Mouse (Mus musculus) kidney, embryonic 16.5 days (tissue): Measurements from ENCODE around the gene Gm5142. TPM values are rescaled to one million over a fixed set of nuclear protein-coding genes. Genes with fewer than 3 reads are reported as not detected.

Experiments used
- ATAC-seq: fragments of 200-750 bp; cut with Nextera tagmentation; 2 replicates; pipeline ENCODE4 v1.8.0; 2017; ENCODE audit warnings: moderate TSS enrichment; ENCODE audit not compliant: low FRiP score, low TSS enrichment
- H3K27ac ChIP-seq: fragments of 300-500 bp; sonication (generic); 2 replicates; pipeline ENCODE4 v1.5.1; 2014; ENCODE audit warnings: low read length
- H3K27me3 ChIP-seq: fragments of 300-500 bp; sonication (generic); 2 replicates; pipeline ENCODE4 v1.6.1; 2014; ENCODE audit warnings: low read length, control low read depth, mixed read lengths; ENCODE audit not compliant: insufficient read depth
- H3K36me3 ChIP-seq: fragments of 300-500 bp; sonication (generic); 2 replicates; pipeline ENCODE4 v1.6.1; 2014; ENCODE audit warnings: low read length, control low read depth, mixed read lengths; ENCODE audit not compliant: insufficient read depth
- H3K4me1 ChIP-seq: fragments of 300-500 bp; sonication (generic); 2 replicates; pipeline ENCODE4 v1.6.1; 2014; ENCODE audit warnings: low read length, control low read depth, mixed read lengths; ENCODE audit not compliant: insufficient read depth
- H3K4me2 ChIP-seq: fragments of 300-500 bp; sonication (generic); replicated peaks from 2 replicates; pipeline ENCODE4 v1.6.1; 2014; ENCODE audit warnings: low read depth, low read length
- H3K4me3 ChIP-seq: fragments of 300-500 bp; sonication (generic); 2 replicates; pipeline ENCODE4 v1.5.1; 2014; ENCODE audit warnings: mild to moderate bottlenecking, low read length
- H3K9ac ChIP-seq: fragments of 300-500 bp; sonication (generic); replicated peaks from 2 replicates; pipeline ENCODE4 v1.6.1; 2014; ENCODE audit warnings: low read length
- H3K9me3 ChIP-seq: fragments of 300-500 bp; sonication (generic); 2 replicates; pipeline ENCODE4 v1.6.1; 2016; ENCODE audit warnings: low read length, control low read depth
- WGBS: fragments of 180-500 bp; shearing (Covaris S2); extraction: QIAGEN DNeasy Blood & Tissue Kit; methylation state at CpG from one replicate; pipeline ENCODE4 v1.1.7; 2014; 5-methylcytosine and 5-hydroxymethylcytosine counted together
- polyA plus RNA-seq: library from polyadenylated mRNA; unstranded; fragments of >200 nt; fragmentation: Nextera tagmentation; extraction: Ambion mirVana; gene quantifications from 2 replicates; pipeline ENCODE4 v1.2.1, GENCODE M21; 2015

Gm5142 gene
- polyA plus RNA-seq, 1 experiment from 2014 or later = not detected

DNA sequence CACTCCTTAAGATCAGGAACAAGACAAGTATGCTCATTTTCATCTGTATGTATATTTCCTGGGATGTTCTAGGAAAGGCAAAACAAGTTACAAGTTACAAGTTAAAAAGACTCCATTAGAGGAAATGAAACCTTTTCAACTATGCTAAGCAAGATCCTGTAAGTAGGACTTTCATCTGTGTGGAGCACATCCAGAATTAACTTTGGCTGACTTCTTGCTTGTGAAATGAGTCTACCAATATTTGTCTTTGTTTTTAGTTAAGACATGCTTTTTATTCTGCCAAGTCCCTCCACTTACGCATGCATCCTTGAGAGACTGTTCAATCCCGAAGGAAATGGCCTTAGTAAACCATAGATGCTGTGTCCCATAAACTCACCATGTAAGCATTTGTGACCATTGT lies 7.6 kb upstream of the Gm5142 start:
- Histone ChIP-seq H3K4me2 (no peak overlapping the region), H3K9me3 (no peaks in the 10 kb centered on the region), H3K9ac (no peak overlapping the region), H3K27me3 (no peaks in the 10 kb centered on the region), H3K4me3 (no peak overlapping the region), H3K27ac (no peak overlapping the region), H3K4me1 (no peaks in the 10 kb centered on the region), H3K36me3 (no peaks in the 10 kb centered on the region)
- no peak for ATAC-seq
- 90% methylated on average over 2 of the region's 2 CpGs for whole genome bisulfite sequencing

DNA sequence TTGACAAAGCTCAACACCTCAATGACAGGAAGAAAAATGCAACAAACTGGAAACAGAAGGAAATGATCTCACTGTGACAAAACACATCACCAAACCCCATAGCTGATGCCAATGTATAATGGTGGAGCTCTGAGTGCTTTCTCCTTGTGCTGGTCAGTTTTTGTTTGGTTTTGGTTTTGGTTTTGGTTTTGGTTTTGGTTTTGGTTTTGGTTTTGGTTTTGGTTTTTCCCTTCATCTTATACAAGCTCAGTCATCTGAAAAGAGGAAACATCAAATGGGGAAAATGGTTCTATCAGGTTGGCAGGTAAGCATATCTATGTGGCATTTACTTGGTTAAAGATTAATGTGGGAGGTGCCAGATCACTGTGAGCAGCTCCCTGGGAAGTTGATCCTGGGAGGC lies 7.0 kb upstream of the Gm5142 start:
- ATAC-seq = no peak
- H3K9me3 ChIP-seq = no peaks in the 10 kb centered on the region
- no peak overlapping the region for H3K9ac ChIP-seq
- H3K4me3 ChIP-seq = no peak overlapping the region
- H3K36me3 ChIP-seq = no peaks in the 10 kb centered on the region
- H3K4me1 ChIP-seq = no peaks in the 10 kb centered on the region
- H3K27ac ChIP-seq = no peak overlapping the region
- H3K27me3 ChIP-seq = no peaks in the 10 kb centered on the region
- no peak overlapping the region for H3K4me2 ChIP-seq

- ATAC-seq = no peak
- 87% methylated on average over 2 of the region's 2 CpGs for WGBS
- Histone ChIP-seq H3K4me3 (no peak overlapping the region), H3K36me3 (no peaks in the 10 kb centered on the region), H3K27ac (no peak overlapping the region), H3K9ac (no peak overlapping the region), H3K4me1 (no peaks in the 10 kb centered on the region), H3K9me3 (no peaks in the 10 kb centered on the region), H3K4me2 (no peak overlapping the region), H3K27me3 (no peaks in the 10 kb centered on the region)
Measured at GRCm38 (mm10) chr14:59182732-59183131, 4.2 kb upstream of the Gm5142 start.

- no peaks in the 10 kb centered on the region for H3K4me1 ChIP-seq
- H3K27me3 ChIP-seq = no peaks in the 10 kb centered on the region
- H3K27ac ChIP-seq = no peak overlapping the region
- no peak overlapping the region for H3K4me3 ChIP-seq
- H3K36me3 ChIP-seq = no peaks in the 10 kb centered on the region
- no peak overlapping the region for H3K9ac ChIP-seq
- H3K4me2 ChIP-seq = no peak overlapping the region
- ATAC-seq = no peak
- H3K9me3 ChIP-seq = no peaks in the 10 kb centered on the region
- 59% methylated on average over 3 of the region's 3 CpGs for WGBS
Measured at GRCm38 (mm10) chr14:59157016-59157698, 21.4 kb downstream of the Gm5142 start.

DNA sequence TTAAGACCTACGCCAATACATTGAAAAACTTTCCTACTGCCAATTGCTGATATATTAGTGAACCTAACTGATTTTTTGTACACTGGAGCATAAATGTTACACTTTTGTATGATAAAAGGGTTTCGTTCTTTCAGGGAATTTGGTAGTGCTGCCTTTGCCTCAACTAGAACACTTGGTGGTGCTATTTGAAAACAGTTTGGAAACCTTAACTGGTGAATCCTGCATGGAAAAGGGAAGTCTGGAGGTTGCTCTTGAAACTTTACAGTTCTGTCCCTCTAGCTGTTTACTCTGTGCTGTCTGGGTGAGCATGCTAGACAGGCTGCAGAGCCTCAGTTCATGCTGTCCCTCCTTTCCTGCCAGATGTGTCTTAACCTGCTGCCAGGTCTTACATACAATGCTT lies 23.0 kb downstream of the Gm5142 start:
- no peak overlapping the region for H3K9ac ChIP-seq
- ATAC-seq = no peak
- H3K36me3 ChIP-seq = no peaks in the 10 kb centered on the region
- no peak overlapping the region for H3K4me3 ChIP-seq
- H3K4me1 ChIP-seq = no peaks in the 10 kb centered on the region
- H3K9me3 ChIP-seq = no peaks in the 10 kb centered on the region
- H3K27ac ChIP-seq = no peak overlapping the region
- 66% methylated on average over 2 of the region's 2 CpGs for WGBS
- no peaks in the 10 kb centered on the region for H3K27me3 ChIP-seq
- H3K4me2 ChIP-seq = no peak overlapping the region

DNA sequence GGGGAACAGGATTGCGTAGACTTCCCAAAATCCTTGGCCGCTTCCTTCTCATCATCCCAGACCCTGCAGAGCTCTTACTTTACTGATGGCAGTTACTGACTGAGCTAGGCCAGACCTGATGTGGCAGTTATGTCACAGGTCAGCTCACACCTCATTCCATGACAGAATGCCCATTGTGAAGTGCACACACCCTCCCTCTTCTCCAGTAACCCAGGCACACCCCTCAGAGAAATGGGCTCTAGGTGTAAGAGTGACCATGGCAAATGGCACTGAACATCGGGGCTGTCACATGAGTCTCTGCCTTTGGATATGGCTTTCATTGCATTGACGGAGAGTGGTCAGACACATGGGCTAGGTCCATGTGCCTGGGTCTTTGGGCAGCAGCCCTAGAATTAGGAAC lies 35.8 kb downstream of the Gm5142 start, which contains the start of gene 1700129C05Rik:
Gene 1700129C05Rik (minus strand): TSS at position 101 of the 400 bp plus-strand sequence.
- WGBS = 95% methylated on average over 4 of the region's 4 CpGs
- H3K27ac ChIP-seq = no peak within 1 kb of the TSS
- no peaks in the 10 kb centered on the region for H3K36me3 ChIP-seq
- no peak for ATAC-seq
- H3K4me3 ChIP-seq = no peak within 1 kb of the TSS
- H3K27me3 ChIP-seq = no peaks in the 10 kb centered on the region
- no peaks in the 10 kb centered on the region for H3K4me1 ChIP-seq
- no peaks in the 10 kb centered on the region for H3K9me3 ChIP-seq
- no peak within 1 kb of the TSS for H3K9ac ChIP-seq
- H3K4me2 ChIP-seq = no peak within 1 kb of the TSS

DNA sequence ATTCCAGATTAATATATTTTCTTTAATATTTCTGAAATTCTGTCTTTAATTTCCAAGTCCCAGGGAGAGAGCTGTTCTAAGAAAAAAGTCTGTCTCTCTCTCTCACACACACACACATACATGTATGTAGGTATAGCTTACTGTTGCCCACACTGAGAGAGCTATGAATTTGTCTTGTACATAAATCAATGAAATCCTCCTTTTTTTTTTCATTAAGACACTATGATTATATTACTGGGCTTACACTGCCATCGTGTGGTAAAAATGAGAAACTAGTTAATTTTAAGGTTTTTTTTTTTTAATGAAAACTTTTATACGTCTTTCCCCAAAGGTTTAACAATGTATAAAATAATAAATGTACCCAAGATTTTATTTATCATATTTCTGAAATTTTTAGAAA lies 64.3 kb downstream of the Gm5142 start:
- H3K4me1 ChIP-seq = no peaks in the 10 kb centered on the region
- ATAC-seq = no peak
- H3K27ac ChIP-seq = no peak overlapping the region
- no peaks in the 10 kb centered on the region for H3K9me3 ChIP-seq
- H3K4me2 ChIP-seq = no peak overlapping the region
- no peaks in the 10 kb centered on the region for H3K36me3 ChIP-seq
- no peaks in the 10 kb centered on the region for H3K27me3 ChIP-seq
- H3K9ac ChIP-seq = no peak overlapping the region
- no peak overlapping the region for H3K4me3 ChIP-seq
- WGBS = 0% methylated on average over 2 of the region's 2 CpGs

Other genes with a start within 250 kb of the Gm5142 start
- not detected in 2 replicates for gene 1700129C05Rik, start 35.9 kb downstream of the Gm5142 start, polyA plus RNA-seq
- 64.2 and 65.0 TPM in 2 replicates for gene Rcbtb1, start 22.5 kb upstream of the Gm5142 start, polyA plus RNA-seq
- gene Gm6904, start 81.5 kb upstream of the Gm5142 start, polyA plus RNA-seq = not detected in 2 replicates
- gene Phf11a, start 118.8 kb upstream of the Gm5142 start, polyA plus RNA-seq = 0.11 TPM in 1 of 2 replicates, not detected in the other
- 0.51 and 1.2 TPM in 2 replicates for gene Phf11b, start 162.6 kb upstream of the Gm5142 start, polyA plus RNA-seq
- gene Phf11d, start 186.7 kb upstream of the Gm5142 start, polyA plus RNA-seq = 0.91 and 1.3 TPM in 2 replicates
- 0.50 and 0.74 TPM in 2 replicates for gene Phf11c, start 216.6 kb upstream of the Gm5142 start, polyA plus RNA-seq